Mouse (Mus musculus) liver (tissue): ENCODE data around the gene Gm28051.

Experiments used
- DNase-seq: peaks from one replicate; pipeline ENCODE4 v3.0.0-alpha.2; 2020; ENCODE audit warnings: mixed read lengths

Gene Gm28051

GRCm38 (mm10) chr12:102757689-102758402, at the start of gene Gm28051, which contains the start of the genes Gon7 and Ubr7:
TSS of gene Gm28051 (minus strand) at chr12:102757765.
TSS of gene Gon7 (minus strand) at chr12:102757803.
TSS of gene Ubr7 (plus strand) at chr12:102757967.
- DNase-seq = peak; percentile 97

DNA sequence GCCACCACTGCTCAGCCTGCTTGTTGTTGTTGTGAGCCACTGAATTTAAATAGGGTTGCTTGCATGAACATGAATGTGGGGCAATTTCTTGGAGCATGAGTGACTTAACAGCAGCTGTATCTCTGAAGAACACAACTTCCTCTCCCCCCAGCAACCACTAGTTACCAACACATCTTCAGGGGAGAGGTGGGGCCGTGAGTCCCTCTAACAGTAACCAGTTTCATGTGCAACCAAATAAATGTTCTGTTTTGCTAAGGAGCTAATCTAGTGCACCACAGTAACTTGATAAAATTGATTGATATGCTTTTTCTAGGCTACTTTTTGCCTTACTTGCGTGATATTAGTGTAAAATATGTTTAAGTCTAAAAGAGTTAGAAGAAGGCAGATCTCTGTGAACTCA, 42.0 kb upstream of the Gm28051 start:
- no peak for DNase-seq

GRCm38 (mm10) chr12:102787927-102788326, 30.4 kb upstream of the Gm28051 start:
- DNase-seq = peak; percentile 26

DNA sequence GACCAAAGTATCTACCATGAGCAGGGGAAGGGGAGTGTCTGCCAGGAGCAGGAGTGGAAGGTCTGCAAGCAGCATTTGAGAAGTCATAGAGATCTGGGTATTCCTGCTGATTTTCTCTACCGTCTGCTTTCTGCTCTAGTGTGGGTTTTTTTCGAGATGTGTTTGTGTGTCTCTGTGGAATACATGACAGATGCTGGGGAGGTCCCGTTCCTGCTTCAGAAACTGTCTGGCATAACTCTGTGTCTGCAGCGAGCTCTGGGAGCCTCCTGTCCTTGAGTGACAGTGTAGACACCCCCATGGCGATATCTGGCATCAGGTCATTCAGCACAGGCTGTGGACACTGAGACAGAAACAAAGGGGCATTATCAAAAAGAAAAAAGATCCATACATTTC, 28.0 kb upstream of the Gm28051 start:
- DNase-seq = no peak

DNA sequence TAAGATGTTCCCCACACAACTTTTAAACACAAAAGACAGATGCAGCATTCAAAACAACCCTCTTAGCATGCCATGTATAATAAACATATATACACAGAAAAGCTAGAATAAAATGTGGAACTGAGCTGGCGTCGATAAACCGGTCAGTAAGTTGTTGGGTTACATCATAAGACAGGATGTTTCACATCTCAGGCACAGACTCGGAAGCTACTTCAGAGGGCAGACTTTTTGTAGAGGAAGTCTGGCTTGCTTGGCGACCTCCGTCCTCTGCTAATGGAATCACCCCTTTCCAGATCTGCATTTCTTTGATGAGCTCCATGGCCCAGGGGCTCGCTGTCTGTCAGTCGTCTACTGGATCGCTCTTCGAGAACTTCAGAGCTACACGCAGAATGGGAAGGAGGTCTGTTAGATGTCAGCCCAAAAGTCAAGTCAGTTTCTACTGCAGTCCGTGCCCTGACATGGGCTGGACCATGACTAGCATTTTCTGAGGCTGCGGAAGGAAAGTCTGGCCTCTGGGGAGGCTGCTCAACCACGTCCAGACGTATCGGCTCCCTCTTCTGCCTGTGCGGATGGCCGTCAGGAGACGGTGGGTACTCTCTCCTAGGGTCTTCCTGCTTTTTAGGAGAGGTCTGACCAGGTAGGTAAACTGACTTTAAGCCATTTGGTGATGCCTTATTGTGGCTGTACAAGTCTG, 27.5 kb upstream of the Gm28051 start:
- no peak for DNase-seq

- no peak for DNase-seq
Observed at GRCm38 (mm10) chr12:102782841-102783240, 25.3 kb upstream of the Gm28051 start.

DNA sequence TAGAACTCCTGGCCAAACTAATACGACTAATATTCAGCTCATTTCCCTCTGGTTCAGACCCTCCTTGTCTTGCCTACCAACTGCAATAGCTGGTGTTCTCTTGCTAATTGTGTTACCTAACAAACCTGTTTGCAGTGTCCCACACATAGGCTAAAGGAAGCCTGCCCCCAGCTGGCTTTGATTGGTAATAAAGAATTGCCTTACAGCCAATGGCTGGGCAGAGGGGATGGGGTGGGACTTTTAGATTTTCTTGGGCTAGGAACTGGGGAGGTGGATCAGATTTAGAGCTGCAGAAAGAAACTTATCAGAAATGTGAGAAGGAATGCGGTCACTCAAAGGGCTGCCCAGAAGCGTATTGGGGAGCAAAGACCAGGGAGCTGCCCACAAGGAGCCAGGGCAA, 21.9 kb upstream of the Gm28051 start:
- DNase-seq = peak; percentile 30

DNA sequence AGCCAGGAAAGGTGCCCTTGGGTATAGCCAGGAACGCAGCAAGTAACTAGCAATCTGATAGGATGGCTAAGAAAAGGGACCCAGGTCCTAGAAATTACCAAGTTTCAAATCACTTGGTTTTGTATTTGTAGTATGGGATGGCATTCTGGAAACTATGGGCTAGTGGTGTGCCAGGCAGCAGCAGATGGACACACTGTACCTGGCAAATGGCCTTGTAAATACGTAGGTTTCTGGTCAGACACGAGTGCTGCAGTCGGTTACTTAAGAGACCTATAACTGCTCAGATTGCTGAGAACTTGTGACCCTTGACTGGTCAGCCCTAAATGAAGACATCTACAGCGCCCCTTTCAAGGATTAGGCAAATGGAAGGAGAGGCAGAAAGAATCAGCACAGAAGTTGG, 20.6 kb upstream of the Gm28051 start:
- no peak for DNase-seq

DNA sequence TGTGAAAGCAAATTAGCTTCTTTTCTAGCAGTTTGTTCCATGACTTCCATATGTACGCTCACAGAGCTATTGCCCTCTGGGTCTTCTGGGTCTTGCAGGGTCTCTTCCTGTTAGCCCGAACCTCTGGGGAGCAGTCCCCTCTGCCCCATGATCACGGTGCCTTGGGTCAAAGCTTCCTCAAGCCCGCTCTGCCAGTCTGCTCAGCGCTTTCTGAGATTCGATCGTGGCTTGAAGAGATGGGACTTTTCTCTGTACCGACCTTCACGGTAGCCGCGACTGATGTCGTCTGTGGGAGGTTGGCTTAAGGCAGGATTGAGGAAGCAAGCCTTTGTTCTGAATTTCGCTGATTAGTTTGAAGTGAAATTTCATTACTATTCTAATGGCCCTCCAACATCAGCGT, 18.5 kb upstream of the Gm28051 start:
- no peak for DNase-seq

GRCm38 (mm10) chr12:102772676-102773075, 15.1 kb upstream of the Gm28051 start:
- DNase-seq = no peak

- no peak for DNase-seq
Observed at GRCm38 (mm10) chr12:102771601-102772000, 14.0 kb upstream of the Gm28051 start.

DNA sequence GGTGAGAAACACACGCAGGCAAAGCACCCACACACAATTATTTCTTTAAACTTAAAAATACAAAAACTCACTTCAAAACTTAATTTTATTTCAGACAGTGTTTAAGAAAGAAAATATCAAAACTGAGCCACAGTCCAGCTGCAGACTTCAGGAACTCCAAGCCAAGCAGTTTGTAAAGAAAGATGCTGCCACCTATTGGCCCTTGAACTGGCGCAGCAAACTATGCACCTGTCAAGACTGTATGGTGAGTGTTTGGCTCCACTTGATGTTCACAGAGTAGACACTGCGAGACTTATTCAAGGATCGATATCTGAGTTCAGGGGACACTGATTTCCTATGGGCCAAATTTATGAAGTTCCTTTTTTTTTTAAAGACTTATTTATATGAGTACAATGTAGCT, 11.4 kb upstream of the Gm28051 start:
- no peak for DNase-seq

DNA sequence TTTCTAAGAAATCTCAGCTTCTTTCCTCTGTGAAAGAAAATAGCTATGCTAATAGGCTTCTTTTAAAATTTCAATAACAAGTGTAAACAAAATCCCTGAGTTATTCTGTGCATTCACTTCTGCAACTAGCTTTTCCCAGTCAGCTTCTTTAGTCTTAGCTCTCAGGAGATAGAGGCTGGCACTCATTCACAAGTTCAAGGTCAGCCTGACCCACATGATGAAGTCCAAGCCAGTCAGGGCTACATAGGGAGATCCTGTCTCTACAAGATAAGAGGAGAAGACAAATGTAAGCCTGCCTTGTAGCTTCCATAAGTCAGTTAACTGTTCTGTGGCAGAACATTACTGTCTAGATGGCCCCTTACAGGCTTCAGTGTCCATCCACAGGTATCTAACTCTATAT, 6.1 kb upstream of the Gm28051 start:
- no peak for DNase-seq

GRCm38 (mm10) chr12:102761668-102762067, 4.1 kb upstream of the Gm28051 start:
- no peak for DNase-seq

DNA sequence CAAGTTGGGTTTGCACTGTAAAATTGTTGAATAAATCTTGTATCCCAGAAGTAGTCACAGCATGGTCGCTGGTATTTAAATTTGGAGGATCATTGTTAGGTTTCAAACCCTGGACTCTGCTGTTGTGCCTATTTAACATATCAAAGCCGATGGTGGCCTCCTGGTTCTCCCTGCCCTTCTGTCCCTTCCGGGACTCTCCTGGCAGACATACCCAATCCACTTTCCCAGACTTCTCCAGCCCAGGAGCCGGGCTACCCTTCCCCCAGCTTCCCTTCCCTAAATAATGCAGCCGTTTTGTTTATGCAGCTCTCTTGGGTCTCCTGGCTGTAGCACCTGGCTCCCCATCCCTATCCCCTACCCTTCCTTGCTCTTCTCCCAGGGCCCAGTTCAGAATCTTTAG, 1.4 kb upstream of the Gm28051 start:
- DNase-seq = no peak

DNA sequence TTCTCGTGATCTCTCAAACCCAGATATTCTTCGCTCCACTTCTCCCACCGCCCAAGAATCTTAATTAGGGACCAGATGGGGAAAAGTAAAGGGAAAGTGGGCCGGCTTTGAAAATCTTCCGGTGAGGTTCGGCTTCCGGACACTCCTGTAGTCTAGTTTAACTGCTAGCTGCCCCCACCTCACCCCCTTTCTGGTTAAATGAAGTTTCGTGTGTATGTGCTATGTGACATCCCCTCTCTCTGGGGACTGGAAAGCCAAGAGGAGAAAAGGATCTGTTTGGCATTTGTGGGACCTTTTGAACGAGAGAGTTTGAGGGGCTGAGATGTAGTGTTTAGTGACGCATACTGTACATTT, 815 bp upstream of the Gm28051 start, which contains the start of gene Gm20604:
Gm20604 (minus strand) TSS at position 270 of the 354 bp plus-strand sequence.
- DNase-seq = no peak

- DNase-seq = no peak
Observed at GRCm38 (mm10) chr12:102757055-102757688, 393 bp downstream of the Gm28051 start.

DNA sequence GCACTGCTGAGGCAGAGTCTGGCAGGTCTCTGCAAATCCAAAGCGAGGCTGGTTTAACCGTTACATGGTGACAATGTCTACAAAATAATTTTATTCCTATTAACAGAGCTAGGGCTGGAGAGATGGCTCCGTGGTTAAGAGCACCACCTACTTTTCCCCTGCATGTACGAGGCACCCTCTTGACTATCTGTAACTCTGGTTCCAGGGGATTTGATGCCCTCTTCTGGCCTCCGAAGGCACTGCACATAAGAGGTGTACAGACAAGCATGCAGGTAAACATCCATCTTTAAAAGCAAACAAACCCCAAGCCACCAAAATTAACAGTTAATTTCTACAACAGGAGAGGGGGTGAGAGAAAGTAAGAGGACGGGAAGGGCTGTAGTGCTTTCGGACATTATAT, 1.3 kb downstream of the Gm28051 start:
- peak; percentile 68 for DNase-seq

DNA sequence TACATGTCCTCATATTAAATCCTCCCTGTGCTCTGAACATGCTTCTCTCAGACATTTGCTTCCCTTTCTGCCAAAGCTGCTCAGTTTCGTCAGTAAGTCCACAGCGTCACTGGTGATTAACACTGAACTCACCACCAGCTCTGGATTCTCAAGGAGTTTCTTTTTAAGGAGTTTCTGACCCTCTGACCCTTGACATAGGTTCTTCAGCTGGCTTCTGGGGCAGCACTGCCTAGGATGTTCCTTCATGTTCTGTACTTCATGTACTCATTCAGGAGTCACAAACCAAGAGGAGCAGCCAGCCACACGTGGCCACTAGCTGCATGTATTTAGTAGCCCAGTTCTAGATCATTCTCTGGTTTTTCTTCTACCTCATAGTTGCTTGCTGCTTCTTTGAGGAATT, 9.3 kb downstream of the Gm28051 start:
- no peak for DNase-seq

GRCm38 (mm10) chr12:102744839-102745238, 12.7 kb downstream of the Gm28051 start:
- no peak for DNase-seq

GRCm38 (mm10) chr12:102743589-102744574, 13.7 kb downstream of the Gm28051 start, which contains the start of the genes Moap1 and Tmem251:
TSS of gene Moap1 (minus strand) at chr12:102743661.
TSS of gene Tmem251 (plus strand) at chr12:102743762.
- DNase-seq = peak; percentile 92

GRCm38 (mm10) chr12:102743036-102743588, 14.5 kb downstream of the Gm28051 start:
- no peak for DNase-seq
